Mouse (Mus musculus): ENCODE measurements around the gene Capn1. TPM values are rescaled to one million over a fixed set of nuclear protein-coding genes. Genes with fewer than 3 reads are reported as not detected.

The Capn1 gene
- total RNA-seq, 4 experiments from 2014 or later: 28.2 to 43.0 (median 35.8) TPM

- no peak for DNase-seq (ENCODE audit: low spot score)
These were observed 62.4 kb downstream of the Capn1 start for GRCm38 (mm10) chr19:5953201-5953770.

- DNase-seq (ENCODE audit: low spot score): peak; percentile 94
These were observed 63.5 kb downstream of the Capn1 start for GRCm38 (mm10) chr19:5952071-5952691.

- DNase-seq (ENCODE audit: low spot score): no peak
These were observed 64.1 kb downstream of the Capn1 start for GRCm38 (mm10) chr19:5951631-5952030.

GRCm38 (mm10) chr19:5950218-5950617, 65.5 kb downstream of the Capn1 start:
- DNase-seq (ENCODE audit: low spot score): no peak

- DNase-seq (ENCODE audit: low spot score): no peak
These were observed 69.8 kb downstream of the Capn1 start for GRCm38 (mm10) chr19:5945891-5946290.

- DNase-seq (ENCODE audit: low spot score): no peak
These were observed 70.7 kb downstream of the Capn1 start for GRCm38 (mm10) chr19:5945027-5945426.

- no peak for DNase-seq (ENCODE audit: low spot score)
These were observed 71.6 kb downstream of the Capn1 start for GRCm38 (mm10) chr19:5944145-5944544.

- no peak for DNase-seq (ENCODE audit: low spot score)
These were observed 72.3 kb downstream of the Capn1 start for GRCm38 (mm10) chr19:5943404-5943803.

GRCm38 (mm10) chr19:5942581-5942980, 73.1 kb downstream of the Capn1 start:
- no peak for DNase-seq (ENCODE audit: low spot score)

- DNase-seq (ENCODE audit: low spot score): no peak
These were observed 75.0 kb downstream of the Capn1 start for GRCm38 (mm10) chr19:5940656-5941055.

GRCm38 (mm10) chr19:5940173-5940572, 75.5 kb downstream of the Capn1 start:
- DNase-seq (ENCODE audit: low spot score): peak; percentile 87

- DNase-seq (ENCODE audit: low spot score): no peak
These were observed 76.0 kb downstream of the Capn1 start for GRCm38 (mm10) chr19:5939715-5940114.

Small RNA genes within 50 kb of the gene (microRNA-seq; reads per million reads assigned to microRNA genes)
- gene Mir6988: not detected

Other genes with a start within 250 kb of the Capn1 start
- gene Scyl1, start 244.5 kb downstream of the Capn1 start, total RNA-seq (2022): 10 to 100 TPM; 63.3 to 70.6 (median 67.2) TPM
- gene Frmd8, start 140.6 kb downstream of the Capn1 start, total RNA-seq (2022): 1 to 10 TPM; 7.1 to 8.1 (median 7.5) TPM
- gene Slc25a45, start 138.1 kb downstream of the Capn1 start, total RNA-seq (2022): 1 to 10 TPM; 2.4 to 3.8 (median 2.8) TPM
- gene Tigd3, start 121.7 kb downstream of the Capn1 start, total RNA-seq (2022): under 1 TPM; 0.23 to 0.50 (median 0.34) TPM
- 10 to 100 TPM; 71.9 to 95.2 (median 81.1) TPM for gene Dpf2, start 102.9 kb downstream of the Capn1 start, total RNA-seq (2022)
- gene Cdc42ep2, start 91.1 kb downstream of the Capn1 start, total RNA-seq (2022): 1 to 10 TPM; 6.0 to 9.7 (median 8.9) TPM
- 10 to 100 TPM in 2 of 4 experiments, 1 to 10 TPM in 2; 7.8 to 13.5 (median 9.3) TPM for gene Pola2, start 51.7 kb downstream of the Capn1 start, total RNA-seq (2022)
- not detected for gene Slc22a20, start 29.8 kb downstream of the Capn1 start, total RNA-seq (2022)
- gene Syvn1, start 30.7 kb upstream of the Capn1 start, total RNA-seq (2022): 10 to 100 TPM; 18.9 to 21.7 (median 21.4) TPM
- 10 to 100 TPM; 33.7 to 44.8 (median 40.9) TPM for gene Mrpl49, start 41.9 kb upstream of the Capn1 start, total RNA-seq (2022)
- gene Fau, start 41.9 kb upstream of the Capn1 start, total RNA-seq (2022): 100 to 1,000 TPM; 526 to 624 (median 583) TPM
- gene Znhit2, start 45.3 kb upstream of the Capn1 start, total RNA-seq (2022): 10 to 100 TPM; 11.8 to 14.1 (median 13.0) TPM
- gene Tm7sf2, start 52.5 kb upstream of the Capn1 start, total RNA-seq (2022): 1 to 10 TPM; 3.1 to 3.9 (median 3.2) TPM
- 10 to 100 TPM; 18.3 to 23.7 (median 21.1) TPM for gene Vps51, start 61.3 kb upstream of the Capn1 start, total RNA-seq (2022)
- not detected for gene Tmem262, start 64.1 kb upstream of the Capn1 start, total RNA-seq (2022)
- gene Gm28374, start 66.4 kb upstream of the Capn1 start, total RNA-seq (2022): not detected
- gene Zfpl1, start 69.1 kb upstream of the Capn1 start, total RNA-seq (2022): 10 to 100 TPM; 15.4 to 20.8 (median 17.4) TPM
- under 1 TPM in 1 of 4 experiments, not detected in 3; 0.16 TPM for gene Cdca5, start 69.1 kb upstream of the Capn1 start, total RNA-seq (2022)
- gene AC131692.1, start 78.5 kb upstream of the Capn1 start, total RNA-seq (2022): not detected
- gene Naaladl1, start 89.9 kb upstream of the Capn1 start, total RNA-seq (2022): not detected
- gene Sac3d1, start 102.8 kb upstream of the Capn1 start, total RNA-seq (2022): 10 to 100 TPM in 1 of 4 experiments, 1 to 10 TPM in 3; 8.0 to 10.4 (median 9.0) TPM
- 10 to 100 TPM; 14.8 to 18.0 (median 15.6) TPM for gene Snx15, start 112.4 kb upstream of the Capn1 start, total RNA-seq (2022)
- gene Batf2, start 125.1 kb upstream of the Capn1 start, total RNA-seq (2022): 1 to 10 TPM in 1 of 4 experiments, under 1 TPM in 3; 0.31 to 1.4 (median 0.43) TPM
- 10 to 100 TPM; 77.6 to 82.7 (median 79.4) TPM for gene Arl2, start 125.7 kb upstream of the Capn1 start, total RNA-seq (2022)
- not detected for gene Majin, start 168.5 kb upstream of the Capn1 start, total RNA-seq (2022)
- not detected for gene Gpha2, start 210.5 kb upstream of the Capn1 start, total RNA-seq (2022)
- gene Ppp2r5b, start 220.0 kb upstream of the Capn1 start, total RNA-seq (2022): 10 to 100 TPM; 32.9 to 35.9 (median 34.4) TPM
- 10 to 100 TPM; 22.3 to 28.0 (median 25.8) TPM for gene Atg2a, start 225.8 kb upstream of the Capn1 start, total RNA-seq (2022)